Mouse (Mus musculus): Measurements from ENCODE around the gene Chid1. TPM values are rescaled to one million over a fixed set of nuclear protein-coding genes. Genes with fewer than 3 reads are reported as not detected.
"Not testable (repeated sequence)": the region's sequence is repeated elsewhere in the genome, so short reads cannot be mapped to it uniquely, and the experiment has no call there.

Gene Chid1
- polyA plus RNA-seq, 1 experiment from 2014 or later: 40.5 TPM

- WGBS: 70% methylated on average over 3 of the region's 3 CpGs
- H3K4me3 ChIP-seq: peak overlapping the region; percentile 84; the same call in 1 of the 2 replicates
- not testable (repeated sequence) for DNase-seq (ENCODE audit: low spot score); H3K27me3 ChIP-seq (ENCODE audit: insufficient read depth, poor library complexity, severe bottlenecking); H3K9me3 ChIP-seq
- peaks cover 37% of the 10 kb centered on the region for H3K4me1 ChIP-seq
- peak overlapping the region; percentile 97 for H3K27ac ChIP-seq
- H3K36me3 ChIP-seq: peaks cover 44% of the 10 kb centered on the region
Observed at GRCm38 (mm10) chr7:141446374-141446773, 93.3 kb downstream of the Chid1 start.

- H3K9me3 ChIP-seq: no peaks in the 10 kb centered on the region
- H3K4me1 ChIP-seq: peaks cover 47% of the 10 kb centered on the region
- peak; percentile 92 for DNase-seq (ENCODE audit: low spot score)
- peak within 1 kb of the TSS; percentile 88 for H3K27ac ChIP-seq
- H3K27me3 ChIP-seq (ENCODE audit: insufficient read depth, poor library complexity, severe bottlenecking): no peaks in the 10 kb centered on the region
- H3K36me3 ChIP-seq: peaks cover 44% of the 10 kb centered on the region
- H3K4me3 ChIP-seq: peak within 1 kb of the TSS; percentile 66
- under 1% methylated on average over 25 of the region's 25 CpGs for WGBS
Observed at GRCm38 (mm10) chr7:141443828-141444237, 95.8 kb downstream of the Chid1 start, which contains the start of gene Pidd1. Gene Pidd1, minus strand, starts transcription at chr7:141444025.

Other genes starting within 250 kb of the Chid1 start
- gene Drd4, start 247.9 kb downstream of the Chid1 start, polyA plus RNA-seq (2016; fragmentation: Nextera tagmentation; extraction: Ambion mirVana): 0.13 TPM in 1 of 2 replicates, not detected in the other
- gene Deaf1, start 212.2 kb downstream of the Chid1 start, polyA plus RNA-seq (2016; fragmentation: Nextera tagmentation; extraction: Ambion mirVana): 35.6 and 39.4 TPM in 2 replicates
- gene Tmem80, start 212.1 kb downstream of the Chid1 start, polyA plus RNA-seq (2016; fragmentation: Nextera tagmentation; extraction: Ambion mirVana): 39.5 and 41.2 TPM in 2 replicates
- gene Eps8l2, start 201.0 kb downstream of the Chid1 start, polyA plus RNA-seq (2016; fragmentation: Nextera tagmentation; extraction: Ambion mirVana): 3.1 and 8.2 TPM in 2 replicates
- gene Taldo1, start 147.7 kb downstream of the Chid1 start, polyA plus RNA-seq (2016; fragmentation: Nextera tagmentation; extraction: Ambion mirVana): 270 and 285 TPM in 2 replicates
- 29.5 and 37.4 TPM in 2 replicates for gene Gatd1, start 125.7 kb downstream of the Chid1 start, polyA plus RNA-seq (2016; fragmentation: Nextera tagmentation; extraction: Ambion mirVana)
- gene Cend1, start 110.4 kb downstream of the Chid1 start, polyA plus RNA-seq (2016; fragmentation: Nextera tagmentation; extraction: Ambion mirVana): 13.7 and 23.5 TPM in 2 replicates
- gene Slc25a22, start 102.0 kb downstream of the Chid1 start, polyA plus RNA-seq (2016; fragmentation: Nextera tagmentation; extraction: Ambion mirVana): 22.6 and 30.8 TPM in 2 replicates
- gene Pidd1, start 95.8 kb downstream of the Chid1 start, polyA plus RNA-seq (2016; fragmentation: Nextera tagmentation; extraction: Ambion mirVana): 18.0 and 18.2 TPM in 2 replicates
- 882 and 900 TPM in 2 replicates for gene Rplp2, start 92.5 kb downstream of the Chid1 start, polyA plus RNA-seq (2016; fragmentation: Nextera tagmentation; extraction: Ambion mirVana)
- 28.3 and 38.9 TPM in 2 replicates for gene Pnpla2, start 84.7 kb downstream of the Chid1 start, polyA plus RNA-seq (2016; fragmentation: Nextera tagmentation; extraction: Ambion mirVana)
- gene Cracr2b, start 78.8 kb downstream of the Chid1 start, polyA plus RNA-seq (2016; fragmentation: Nextera tagmentation; extraction: Ambion mirVana): 14.0 and 14.6 TPM in 2 replicates
- gene Cd151, start 72.5 kb downstream of the Chid1 start, polyA plus RNA-seq (2016; fragmentation: Nextera tagmentation; extraction: Ambion mirVana): 23.1 and 38.2 TPM in 2 replicates
- 73.2 and 74.5 TPM in 2 replicates for gene Polr2l, start 64.7 kb downstream of the Chid1 start, polyA plus RNA-seq (2016; fragmentation: Nextera tagmentation; extraction: Ambion mirVana)
- gene Tspan4, start 64.6 kb downstream of the Chid1 start, polyA plus RNA-seq (2016; fragmentation: Nextera tagmentation; extraction: Ambion mirVana): 69.0 and 70.8 TPM in 2 replicates
- 79.5 and 79.9 TPM in 2 replicates for gene Ap2a2, start 22.3 kb upstream of the Chid1 start, polyA plus RNA-seq (2016; fragmentation: Nextera tagmentation; extraction: Ambion mirVana)
- 0.09 and 0.13 TPM in 2 replicates for gene Muc6, start 115.5 kb upstream of the Chid1 start, polyA plus RNA-seq (2016; fragmentation: Nextera tagmentation; extraction: Ambion mirVana)
- gene Muc2, start 150.5 kb upstream of the Chid1 start, polyA plus RNA-seq (2016; fragmentation: Nextera tagmentation; extraction: Ambion mirVana): 0.09 and 0.21 TPM in 2 replicates
- not detected in 2 replicates for gene Muc5ac, start 249.1 kb upstream of the Chid1 start, polyA plus RNA-seq (2016; fragmentation: Nextera tagmentation; extraction: Ambion mirVana)